Mouse (Mus musculus) liver, postnatal 0 days (tissue): ENCODE measurements at regions not wholly inside any gene's neighbourhood (a gene's known extent, or its start where the extent isn't known, plus 50 kb on each side); places are given as distances from the start of the nearest gene placed in this dataset.
A peak's percentile ranks its signal among the peaks of the same experiment; 100 is the strongest.

ENCODE experiments used
- ATAC-seq: fragments of 200-750 bp; cut with Nextera tagmentation; 2 replicates; pipeline ENCODE4 v1.8.0; 2017; ENCODE audit warnings: mild to moderate bottlenecking, moderate library complexity
- DNase-seq: peaks from one replicate; pipeline ENCODE4 v3.0.0-alpha.2; 2016
- H3K27ac ChIP-seq: fragments of 300-500 bp; sonication (generic); 2 replicates; pipeline ENCODE4 v1.5.1; 2014; ENCODE audit warnings: antibody characterized with exemption, moderate library complexity, mild to moderate bottlenecking, low read depth
- H3K27me3 ChIP-seq: fragments of 300-500 bp; sonication (generic); 2 replicates; pipeline ENCODE4 v1.6.1; 2014; ENCODE audit warnings: low read length, control low read depth, mixed read lengths; ENCODE audit not compliant: insufficient read depth
- H3K36me3 ChIP-seq: fragments of 300-500 bp; sonication (generic); replicated peaks from 2 replicates; pipeline ENCODE4 v1.6.1; 2014; ENCODE audit warnings: mild to moderate bottlenecking, control low read depth, low read length, moderate library complexity, mixed read lengths; ENCODE audit not compliant: insufficient read depth
- H3K4me1 ChIP-seq: fragments of 300-500 bp; sonication (generic); 2 replicates; pipeline ENCODE4 v1.6.1; 2014; ENCODE audit warnings: antibody characterized with exemption, mild to moderate bottlenecking, control low read depth; ENCODE audit not compliant: insufficient read depth
- H3K4me2 ChIP-seq: fragments of 300-500 bp; sonication (generic); 2 replicates; pipeline ENCODE4 v1.6.1; 2014; ENCODE audit warnings: low read depth, mild to moderate bottlenecking, low read length, moderate library complexity, mixed read lengths
- H3K4me3 ChIP-seq: fragments of 300-500 bp; sonication (generic); 2 replicates; pipeline ENCODE4 v1.5.1; 2014; ENCODE audit warnings: low read depth, low read length
- H3K9ac ChIP-seq: fragments of 300-500 bp; sonication (generic); replicated peaks from 2 replicates; pipeline ENCODE4 v1.6.1; 2014; ENCODE audit warnings: mild to moderate bottlenecking, moderate library complexity
- H3K9me3 ChIP-seq: fragments of 300-500 bp; sonication (generic); 2 replicates; pipeline ENCODE4 v1.6.1; 2016; ENCODE audit warnings: mild to moderate bottlenecking, control low read depth, low read length, mixed read lengths
- CTCF ChIP-seq: sonication (generic); IDR thresholded peaks from 2 replicates; pipeline ENCODE4 v1.5.1; 2016; ENCODE audit warnings: antibody characterized with exemption, low read depth
- EP300 ChIP-seq: IDR thresholded peaks from 2 replicates; pipeline ENCODE4 v1.6.1; 2016; ENCODE audit warnings: antibody characterized with exemption, low read depth, mild to moderate bottlenecking
- WGBS: fragments of 180-500 bp; shearing (Covaris S2); extraction: QIAGEN DNeasy Blood & Tissue Kit; methylation state at CpG from one replicate; pipeline ENCODE4 v1.1.7; 2014; ENCODE audit not compliant: insufficient replicate concordance; 5-methylcytosine and 5-hydroxymethylcytosine counted together

DNA sequence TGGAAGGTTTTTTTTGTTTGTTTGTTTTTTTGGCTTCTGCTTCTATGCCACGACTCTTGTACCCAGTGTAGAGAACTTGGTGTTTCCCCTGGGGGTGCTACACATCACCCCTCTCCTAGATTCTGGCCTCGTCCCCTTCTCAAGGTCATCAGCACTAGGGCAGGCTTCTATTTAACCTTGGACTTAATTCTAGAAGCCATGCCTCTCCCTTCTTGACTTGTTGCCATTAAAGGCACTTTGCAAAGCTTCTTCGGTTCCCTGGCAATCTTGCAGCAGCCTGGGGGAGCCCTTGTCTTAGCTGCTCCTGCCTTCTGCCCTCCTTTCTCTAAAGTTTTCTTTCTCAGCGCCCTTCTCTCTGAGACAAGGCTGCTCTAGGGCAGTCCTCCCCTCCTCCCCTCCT, 143.0 kb upstream of the Foxn2 start:
- no peak for TF ChIP-seq EP300
- TF ChIP-seq CTCF = no peak
- Histone ChIP-seq H3K27me3 (no peaks in the 10 kb centered on the region), H3K27ac (no peak overlapping the region), H3K9me3 (no peaks in the 10 kb centered on the region), H3K4me3 (no peak overlapping the region), H3K4me2 (no peak overlapping the region), H3K4me1 (no peaks in the 10 kb centered on the region), H3K9ac (no peak overlapping the region), H3K36me3 (no peaks in the 10 kb centered on the region)
- DNase-seq (no peak), ATAC-seq (no peak)
- 46% methylated on average over 4 of the region's 4 CpGs for WGBS

DNA sequence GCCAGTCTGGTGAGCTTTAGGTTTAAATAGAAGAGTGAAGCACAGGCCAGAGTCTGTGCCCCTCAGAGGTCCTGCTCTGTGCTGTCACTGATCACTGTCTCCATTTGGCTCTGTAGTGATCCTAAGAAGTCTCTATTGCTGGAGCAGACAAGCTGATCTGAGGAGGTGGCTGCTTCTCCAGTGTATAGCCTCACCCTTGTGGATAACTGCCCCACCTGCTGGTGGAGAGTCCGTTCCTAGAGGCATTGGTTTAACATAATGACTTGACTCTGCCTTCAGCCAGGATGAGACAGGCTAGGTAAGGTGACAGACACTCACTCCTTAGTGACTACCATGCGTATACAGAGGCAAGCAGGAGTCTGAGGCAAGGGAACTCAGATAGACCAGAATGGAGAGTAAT, 136.5 kb upstream of the Foxn2 start:
- no peak overlapping the region for H3K9ac ChIP-seq
- peak; percentile 56 for TF ChIP-seq CTCF
- no peak for TF ChIP-seq EP300
- no peaks in the 10 kb centered on the region for H3K27me3 ChIP-seq
- no peaks in the 10 kb centered on the region for H3K4me1 ChIP-seq
- DNase-seq (no peak), ATAC-seq (no peak)
- no peaks in the 10 kb centered on the region for H3K9me3 ChIP-seq
- no peak overlapping the region for H3K27ac ChIP-seq
- 63% methylated on average over 2 of the region's 2 CpGs for WGBS
- no peaks in the 10 kb centered on the region for H3K36me3 ChIP-seq
- H3K4me2 ChIP-seq = no peak overlapping the region
- H3K4me3 ChIP-seq = no peak overlapping the region

DNA sequence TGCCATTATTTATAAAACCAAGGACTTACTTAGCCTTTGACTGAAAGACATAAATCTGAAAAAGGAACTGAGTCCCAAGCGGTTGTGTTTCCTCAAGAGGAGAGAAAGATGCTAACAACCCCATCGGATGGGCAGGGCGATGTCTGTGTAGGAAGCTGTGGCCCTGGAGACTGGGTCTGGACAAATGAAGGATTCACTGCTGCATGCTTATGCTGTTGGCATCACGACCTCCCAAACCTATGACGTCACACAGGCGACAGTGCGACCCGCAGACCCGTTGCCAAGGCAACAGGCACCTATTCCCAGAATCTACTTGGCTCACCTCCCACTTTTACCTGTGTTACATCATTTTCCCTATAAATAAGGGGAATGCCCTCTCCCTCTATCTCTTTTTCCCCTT, 135.3 kb upstream of the Foxn2 start:
- Histone ChIP-seq H3K9ac (no peak overlapping the region), H3K4me1 (no peaks in the 10 kb centered on the region), H3K27me3 (no peaks in the 10 kb centered on the region), H3K27ac (no peak overlapping the region), H3K4me2 (no peak overlapping the region), H3K36me3 (no peaks in the 10 kb centered on the region), H3K4me3 (no peak overlapping the region), H3K9me3 (no peaks in the 10 kb centered on the region)
- DNase-seq (no peak), ATAC-seq (no peak)
- WGBS = 65% methylated on average over 9 of the region's 9 CpGs
- TF ChIP-seq EP300 (no peak), CTCF (no peak)

DNA sequence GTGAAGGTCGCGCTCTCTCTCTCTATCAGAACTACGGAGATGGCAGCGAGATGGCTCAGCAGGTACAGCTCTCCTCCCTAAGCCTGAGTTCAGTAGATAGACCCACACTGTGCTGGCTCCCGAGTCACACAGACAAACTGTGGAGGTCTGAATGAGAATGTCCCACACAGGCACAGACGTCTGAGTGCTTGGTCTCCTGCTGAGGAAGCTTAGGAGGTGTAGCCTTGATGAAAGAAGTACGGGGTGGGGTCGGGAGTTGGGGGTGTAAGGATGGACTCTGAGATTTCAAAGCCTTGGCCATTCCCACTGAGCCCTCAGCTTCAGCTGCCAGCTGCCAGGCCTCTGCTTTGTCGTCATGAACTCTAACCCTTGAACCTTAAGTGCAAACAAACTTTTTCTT, 134.2 kb upstream of the Foxn2 start:
- 72% methylated on average over 9 of the region's 9 CpGs for WGBS
- DNase-seq (no peak), ATAC-seq (no peak)
- H3K9ac ChIP-seq = no peak overlapping the region
- H3K4me3 ChIP-seq = no peak overlapping the region
- H3K27me3 ChIP-seq = no peaks in the 10 kb centered on the region
- H3K36me3 ChIP-seq = no peaks in the 10 kb centered on the region
- TF ChIP-seq EP300 (no peak), CTCF (no peak)
- H3K4me1 ChIP-seq = no peaks in the 10 kb centered on the region
- H3K9me3 ChIP-seq = no peaks in the 10 kb centered on the region
- H3K4me2 ChIP-seq = no peak overlapping the region
- H3K27ac ChIP-seq = no peak overlapping the region

DNA sequence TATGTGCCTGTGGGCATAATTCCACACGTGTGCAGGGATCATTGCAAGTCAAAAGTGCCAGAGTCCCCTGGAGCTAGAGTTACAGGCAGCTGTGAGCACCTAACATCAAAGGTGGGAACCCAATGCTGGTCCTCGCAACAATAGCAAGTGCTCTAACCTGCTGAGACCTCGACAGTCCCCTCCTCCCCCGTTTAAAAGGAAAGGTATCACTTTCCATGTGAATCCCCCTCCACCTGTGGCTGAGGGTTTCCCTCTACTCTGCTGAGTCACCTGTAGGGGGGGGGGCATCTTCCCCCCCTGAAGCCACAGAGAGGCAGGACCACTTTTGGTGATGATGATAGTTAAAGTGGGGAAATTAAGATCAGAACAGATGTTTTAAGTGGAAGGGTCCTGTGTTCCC, 133.4 kb upstream of the Foxn2 start:
- ATAC-seq (no peak), DNase-seq (no peak)
- no peaks in the 10 kb centered on the region for H3K4me1 ChIP-seq
- TF ChIP-seq EP300 = no peak
- TF ChIP-seq CTCF = no peak
- no peak overlapping the region for H3K4me2 ChIP-seq
- no peaks in the 10 kb centered on the region for H3K27me3 ChIP-seq
- 43% methylated on average over 4 of the region's 4 CpGs for WGBS
- no peak overlapping the region for H3K9ac ChIP-seq
- no peak overlapping the region for H3K27ac ChIP-seq
- no peaks in the 10 kb centered on the region for H3K9me3 ChIP-seq
- no peak overlapping the region for H3K4me3 ChIP-seq
- no peaks in the 10 kb centered on the region for H3K36me3 ChIP-seq

DNA sequence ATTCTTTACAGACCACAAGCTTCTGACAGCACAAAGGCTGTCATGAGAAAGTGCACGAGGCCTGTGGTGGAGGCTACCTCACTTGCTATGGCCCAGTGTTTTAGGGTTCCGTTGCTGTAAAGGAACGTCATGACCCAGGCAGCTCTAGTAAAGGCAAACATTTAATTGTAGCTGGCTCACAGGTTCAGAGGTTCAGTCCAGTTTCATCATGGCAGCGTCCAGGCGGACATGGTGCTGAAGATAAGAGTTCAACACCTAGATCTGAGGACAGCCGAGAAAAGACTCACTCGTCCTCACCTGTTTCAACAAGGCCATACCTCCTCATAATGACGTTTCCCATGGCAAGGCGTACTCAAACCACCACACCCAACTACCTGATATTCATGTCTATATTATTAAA, 132.7 kb upstream of the Foxn2 start:
- no peak overlapping the region for H3K4me2 ChIP-seq
- no peaks in the 10 kb centered on the region for H3K4me1 ChIP-seq
- H3K36me3 ChIP-seq = no peaks in the 10 kb centered on the region
- 77% methylated on average over 9 of the region's 9 CpGs for WGBS
- TF ChIP-seq EP300 (no peak), CTCF (no peak)
- no peak overlapping the region for H3K9ac ChIP-seq
- ATAC-seq = no peak
- H3K27me3 ChIP-seq = no peaks in the 10 kb centered on the region
- no peak overlapping the region for H3K27ac ChIP-seq
- no peak for DNase-seq
- H3K9me3 ChIP-seq = peaks cover under 1% of the 10 kb centered on the region; the same call in 1 of the 2 replicates
- no peak overlapping the region for H3K4me3 ChIP-seq

DNA sequence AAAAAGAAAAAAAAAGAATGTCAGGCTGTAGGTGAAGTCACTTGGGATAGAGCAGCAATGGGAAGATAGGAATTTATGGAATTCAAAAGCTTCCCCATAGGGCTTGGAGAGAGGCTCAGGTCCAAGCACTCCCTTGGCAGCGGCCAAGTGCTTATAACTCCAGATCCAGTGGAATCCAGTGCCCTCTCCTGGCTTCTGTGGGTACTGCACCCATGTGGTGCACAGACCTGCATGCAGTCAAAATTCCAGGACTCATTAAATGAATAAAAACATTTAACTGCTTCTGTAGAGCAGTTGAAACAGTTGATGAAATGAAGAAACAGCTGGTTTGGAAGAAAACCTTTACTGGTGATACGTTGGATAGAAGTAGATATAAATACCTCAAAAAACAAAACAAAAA, 127.6 kb upstream of the Foxn2 start:
- WGBS = 86% methylated on average over 2 of the region's 2 CpGs
- H3K4me3 ChIP-seq = no peak overlapping the region
- H3K9me3 ChIP-seq = peaks cover 2% of the 10 kb centered on the region; the same call in 1 of the 2 replicates
- ATAC-seq = no peak
- no peaks in the 10 kb centered on the region for H3K36me3 ChIP-seq
- no peak overlapping the region for H3K9ac ChIP-seq
- H3K4me2 ChIP-seq = no peak overlapping the region
- TF ChIP-seq EP300 = no peak
- TF ChIP-seq CTCF = peak; percentile 51
- no peak overlapping the region for H3K27ac ChIP-seq
- DNase-seq = peak; percentile 37
- H3K27me3 ChIP-seq = no peaks in the 10 kb centered on the region
- no peaks in the 10 kb centered on the region for H3K4me1 ChIP-seq
